Mouse (Mus musculus) myocyte (in vitro differentiated cells): ENCODE measurements around the gene Olfr449.

Experiments used
- E2F4 ChIP-seq: IDR thresholded peaks from one replicate; pipeline ENCODE4 v1.6.1; 2011; ENCODE audit warnings: mild to moderate bottlenecking, control low read depth, moderate library complexity; ENCODE audit not compliant: insufficient read depth
- MYOD1 ChIP-seq, 3 experiments: IDR thresholded peaks; one replicate each; pipeline ENCODE4 v1.6.1; 2011; ENCODE audit warnings: control low read depth in 2 of 3, low read depth in 2 of 3, mild to moderate bottlenecking in 2 of 3, moderate library complexity in 1 of 3; ENCODE audit not compliant: insufficient read length in 2 of 3, control insufficient read depth in 1 of 3
- POLR2A ChIP-seq: IDR thresholded peaks from one replicate; pipeline ENCODE4 v1.6.1; 2011; ENCODE audit warnings: low read depth, mild to moderate bottlenecking, control low read depth, moderate library complexity; ENCODE audit not compliant: insufficient read length
- POLR2AphosphoS2 ChIP-seq: IDR thresholded peaks from one replicate; pipeline ENCODE4 v1.6.1; 2011; ENCODE audit warnings: low read depth, control low read depth; ENCODE audit not compliant: insufficient read length
- REST ChIP-seq: IDR thresholded peaks from one replicate; pipeline ENCODE4 v1.6.1; 2011; ENCODE audit warnings: mild to moderate bottlenecking, control low read depth, moderate library complexity; ENCODE audit not compliant: insufficient read depth, insufficient read length
- TCF12 ChIP-seq: IDR thresholded peaks from one replicate; pipeline ENCODE4 v1.6.1; 2011; ENCODE audit warnings: mild to moderate bottlenecking, control low read depth; ENCODE audit not compliant: poor library complexity, insufficient read depth, severe bottlenecking
- TCF3 ChIP-seq: IDR thresholded peaks from one replicate; pipeline ENCODE4 v1.6.1; 2011; ENCODE audit warnings: low read depth, control low read depth; ENCODE audit not compliant: insufficient read length
- USF1 ChIP-seq: IDR thresholded peaks from one replicate; pipeline ENCODE4 v1.6.1; 2011; ENCODE audit warnings: low read depth, mild to moderate bottlenecking, control low read depth, moderate library complexity

DNA sequence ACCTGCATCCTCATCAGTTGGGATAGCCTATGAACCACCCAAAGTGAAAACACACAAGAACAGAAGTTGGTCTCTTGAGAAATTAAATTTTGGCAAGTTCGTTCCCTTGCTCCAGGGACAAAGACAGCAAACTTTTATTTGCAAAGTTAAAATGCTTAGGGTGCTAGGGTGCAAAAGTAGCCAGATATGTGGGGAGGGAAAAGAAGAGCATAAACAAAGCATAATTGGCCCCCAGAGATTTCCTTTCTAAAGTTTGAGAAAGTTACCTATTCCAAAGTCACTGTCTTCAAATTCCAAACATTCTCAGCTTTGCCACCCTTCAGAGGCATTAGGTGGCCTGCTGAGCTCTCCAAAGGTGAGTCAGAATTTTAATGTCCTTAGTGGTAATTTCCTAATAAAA lies 22.5 kb upstream of the Olfr449 start, which contains the start of gene Olfr450:
- TF ChIP-seq POLR2A (no peak), MYOD1 (IDR thresholded peaks at IDR 0.05; ENCODE audit: control insufficient read depth in 1 of 3, insufficient read length in 2 of 3, low read depth in 2 of 3) (no peak), USF1 (no peak), POLR2AphosphoS2 (no peak), REST (no peak), E2F4 (no peak), TCF12 (no peak), TCF3 (no peak)
